Mouse (Mus musculus) liver, embryonic 14.5 days (tissue): ENCODE results near the gene Plbd1. TPM values are rescaled to one million over a fixed set of nuclear protein-coding genes. Genes with fewer than 3 reads are reported as not detected.

Source experiments
- ATAC-seq: fragments of 200-750 bp; cut with Nextera tagmentation; 2 replicates; pipeline ENCODE4 v1.8.0; 2017; ENCODE audit warnings: moderate number of reproducible peaks, mild to moderate bottlenecking, moderate library complexity; ENCODE audit not compliant: insufficient read depth
- DNase-seq, 3 experiments: peaks; one replicate each; pipeline ENCODE4 v3.0.0-alpha.2; 2012 to 2013; ENCODE audit warnings: low read depth in 3 of 3, low spot score in 3 of 3
- H3K27ac ChIP-seq: fragments of 300-500 bp; sonication (generic); 2 replicates; pipeline ENCODE4 v1.5.1; 2014; ENCODE audit warnings: moderate library complexity, mild to moderate bottlenecking, control low read depth, inconsistent platforms
- H3K27me3 ChIP-seq: fragments of 300-500 bp; sonication (generic); 2 replicates; pipeline ENCODE4 v1.6.1; 2014; ENCODE audit warnings: mild to moderate bottlenecking, low read length, moderate library complexity; ENCODE audit not compliant: control insufficient read depth, insufficient read depth
- H3K36me3 ChIP-seq: fragments of 300-500 bp; sonication (generic); replicated peaks from 2 replicates; pipeline ENCODE4 v1.6.1; 2014; ENCODE audit warnings: low read depth; ENCODE audit not compliant: control insufficient read depth, insufficient read depth
- H3K4me1 ChIP-seq, 2 experiments: fragments of 200-500 bp in 1 of 2; fragments of 300-500 bp in 1 of 2; sonication (generic) in 1 of 2; replicated peaks; 2 replicates each; pipeline ENCODE4 v1.6.1; 2012 to 2014; ENCODE audit warnings: antibody characterized with exemption in 1 of 2, inconsistent platforms in 1 of 2, low read length in 1 of 2; ENCODE audit not compliant: control insufficient read depth in 2 of 2, insufficient read depth in 2 of 2
- H3K4me2 ChIP-seq: fragments of 300-500 bp; sonication (generic); 2 replicates; pipeline ENCODE4 v1.6.1; 2014; ENCODE audit warnings: low read depth, mild to moderate bottlenecking, control low read depth, moderate library complexity
- H3K4me3 ChIP-seq, 2 experiments: fragments of 200-500 bp in 1 of 2; fragments of 300-500 bp in 1 of 2; sonication (generic) in 1 of 2; 2 replicates each; pipeline ENCODE4 v1.5.1; 2012 to 2014; ENCODE audit warnings: low read depth in 2 of 2, low read length in 2 of 2, mild to moderate bottlenecking in 2 of 2, control low read depth in 1 of 2, inconsistent platforms in 1 of 2, moderate library complexity in 1 of 2; ENCODE audit not compliant: insufficient read depth in 1 of 2
- H3K9ac ChIP-seq: fragments of 300-500 bp; sonication (generic); replicated peaks from 2 replicates; pipeline ENCODE4 v1.6.1; 2014; ENCODE audit warnings: mild to moderate bottlenecking, control low read depth, moderate library complexity
- H3K9me3 ChIP-seq: fragments of 300-500 bp; sonication (generic); 2 replicates; pipeline ENCODE4 v1.6.1; 2016; ENCODE audit warnings: low read length, mixed read lengths; ENCODE audit not compliant: control insufficient read depth
- CTCF ChIP-seq: IDR thresholded peaks from 2 replicates; pipeline ENCODE4 v1.5.1; 2016; ENCODE audit warnings: antibody characterized with exemption, low read depth, control low read depth
- EP300 ChIP-seq: IDR thresholded peaks from 2 replicates; pipeline ENCODE4 v1.6.1; 2016; ENCODE audit warnings: antibody characterized with exemption, low read depth
- WGBS: fragments of 180-500 bp; shearing (Covaris S2); extraction: QIAGEN DNeasy Blood & Tissue Kit; methylation state at CpG from one replicate; pipeline ENCODE4 v1.1.7; 2014; ENCODE audit not compliant: insufficient replicate concordance; 5-methylcytosine and 5-hydroxymethylcytosine counted together
- polyA plus RNA-seq, 2 experiments: library from polyadenylated mRNA; depleted of rRNA in 1 of 2; stranded (reverse) in 1 of 2; unstranded in 1 of 2; fragments of >200 nt; fragmentation: Nextera tagmentation in 1 of 2; extraction: Ambion mirVana in 1 of 2; gene quantifications; 2 replicates each; pipeline versions ENCODE4 v1.2.1 to v1.2.3; 2012 to 2014

Gene Plbd1
- polyA plus RNA-seq, 2 experiments, result 3.9 to 7.6 TPM

DNA sequence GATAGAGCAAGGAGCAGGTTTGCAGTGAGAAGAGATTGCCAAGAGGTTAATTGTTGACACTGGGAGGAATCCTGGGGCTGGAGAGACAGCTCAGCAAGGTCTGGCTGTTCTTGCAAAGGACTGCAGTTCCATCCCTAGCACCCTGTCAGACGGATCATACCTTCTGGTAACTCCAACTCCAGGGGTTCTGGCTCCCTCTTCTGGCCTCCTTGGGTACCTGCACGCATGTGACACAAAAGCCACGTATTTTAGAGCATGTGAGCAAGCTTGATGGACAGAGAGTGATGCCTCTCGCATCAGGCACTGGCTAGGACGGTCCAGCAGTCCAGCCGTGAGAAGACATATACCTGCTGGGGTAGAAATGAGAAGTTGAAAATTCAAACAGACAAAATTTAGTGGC, 29.6 kb upstream of the Plbd1 start:
- no peaks in the 10 kb centered on the region for H3K9me3 ChIP-seq
- no peak overlapping the region for H3K4me2 ChIP-seq
- TF ChIP-seq CTCF, result peak; percentile 36
- no peak for TF ChIP-seq EP300
- H3K36me3 ChIP-seq, result no peaks in the 10 kb centered on the region
- no peaks in the 10 kb centered on the region for H3K4me1 ChIP-seq
- H3K4me3 ChIP-seq, result no peak overlapping the region
- no peak overlapping the region for H3K27ac ChIP-seq
- H3K27me3 ChIP-seq, result no peaks in the 10 kb centered on the region
- DNase-seq (no peak), ATAC-seq (no peak)
- 65% methylated on average over 6 of the region's 6 CpGs for WGBS
- H3K9ac ChIP-seq, result no peak overlapping the region

DNA sequence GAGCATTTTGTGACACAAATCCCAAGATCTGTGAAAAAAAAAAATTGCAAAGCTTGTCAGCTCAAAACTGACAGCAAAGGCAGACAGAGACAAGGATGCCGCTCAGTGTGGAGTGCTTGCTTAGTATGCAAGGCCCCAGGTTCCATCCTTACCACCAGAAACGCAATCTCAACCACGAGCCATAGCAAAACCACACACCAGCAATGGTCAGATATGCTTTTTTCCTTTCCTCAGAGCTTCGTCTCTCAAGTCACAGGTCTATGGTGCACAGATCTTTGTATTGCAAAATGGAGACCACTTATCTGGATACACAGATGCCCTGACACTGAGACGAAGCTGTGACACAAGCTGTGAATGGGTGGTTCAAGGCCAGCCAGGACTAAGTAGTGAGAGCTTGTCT, 28.8 kb upstream of the Plbd1 start:
- TF ChIP-seq CTCF (no peak), EP300 (no peak)
- no peak for DNase-seq
- Histone ChIP-seq H3K4me1 (no peaks in the 10 kb centered on the region), H3K27ac (no peak overlapping the region), H3K36me3 (no peaks in the 10 kb centered on the region), H3K4me3 (no peak overlapping the region), H3K4me2 (no peak overlapping the region), H3K27me3 (no peaks in the 10 kb centered on the region), H3K9me3 (no peaks in the 10 kb centered on the region), H3K9ac (no peak overlapping the region)
- no peak for ATAC-seq
- WGBS, result 25% methylated on average over 5 of the region's 5 CpGs

DNA sequence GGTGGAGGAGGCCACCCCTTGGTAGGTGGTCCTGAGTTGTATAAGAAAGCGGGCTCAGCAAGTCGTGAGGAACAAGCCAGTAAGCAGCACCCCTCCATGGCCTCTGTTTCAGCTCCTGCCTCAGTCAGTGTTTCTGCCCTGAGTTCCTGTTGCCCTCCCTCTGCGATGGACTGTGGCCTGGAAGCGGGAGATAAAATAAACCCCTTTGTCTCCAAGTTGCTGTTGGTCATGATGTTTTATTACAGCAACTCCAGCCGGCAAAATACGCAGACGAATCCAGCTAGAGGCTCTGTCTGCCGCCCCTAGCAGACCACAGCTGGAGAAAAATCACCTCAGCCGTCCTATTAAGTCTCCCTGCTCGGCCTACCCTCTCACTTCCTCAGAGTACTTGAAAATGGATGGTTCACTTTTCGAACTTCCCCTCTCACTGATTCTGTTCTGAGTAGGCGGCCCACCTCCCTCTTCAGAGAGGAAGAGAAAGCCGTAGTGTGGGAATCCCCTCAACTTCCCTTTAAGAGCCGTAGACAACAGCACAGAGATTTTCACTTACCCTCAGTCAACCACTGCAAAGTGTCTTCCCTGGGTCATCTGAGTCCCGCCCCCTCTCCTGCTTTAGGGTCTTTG, 28.2 kb upstream of the Plbd1 start:
- no peak overlapping the region for H3K9ac ChIP-seq
- no peak overlapping the region for H3K27ac ChIP-seq
- ATAC-seq (peak; percentile 28; the same call in 1 of the 2 replicates), DNase-seq (peak in 1 of 3 experiments; percentile 26)
- H3K36me3 ChIP-seq, result no peaks in the 10 kb centered on the region
- TF ChIP-seq EP300 (no peak), CTCF (no peak)
- H3K9me3 ChIP-seq, result no peaks in the 10 kb centered on the region
- H3K4me3 ChIP-seq, result no peak overlapping the region
- no peak overlapping the region for H3K4me2 ChIP-seq
- H3K27me3 ChIP-seq, result no peaks in the 10 kb centered on the region
- H3K4me1 ChIP-seq, result no peaks in the 10 kb centered on the region
- WGBS, result 16% methylated on average over 15 of the region's 15 CpGs

DNA sequence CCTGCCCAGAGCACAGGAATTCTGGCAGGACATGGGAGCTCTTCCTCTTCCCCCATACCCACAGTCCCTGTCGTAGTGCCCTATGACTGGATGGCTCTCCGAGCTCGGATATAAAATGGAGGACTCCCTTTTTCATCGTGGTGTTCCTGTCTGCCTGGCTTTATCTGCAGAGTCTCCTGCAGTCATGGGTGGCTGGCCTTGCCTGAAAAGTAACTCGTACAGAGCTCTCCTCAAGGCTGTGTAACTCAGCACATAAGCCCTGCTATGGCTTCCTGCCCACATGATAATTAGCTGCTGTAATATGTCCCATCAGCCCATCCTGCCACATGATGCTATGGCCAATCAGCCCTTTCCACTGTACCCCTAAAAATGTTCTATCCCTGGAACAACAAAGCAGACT, 23.7 kb upstream of the Plbd1 start:
- Histone ChIP-seq H3K36me3 (no peaks in the 10 kb centered on the region), H3K9ac (no peak overlapping the region), H3K27me3 (no peaks in the 10 kb centered on the region), H3K27ac (no peak overlapping the region), H3K9me3 (no peaks in the 10 kb centered on the region), H3K4me2 (no peak overlapping the region), H3K4me1 (0 out of 4 replicates have a peak, but pooled peaks cover 0 to 2% of the 10 kb centered on the region in 2 experiments), H3K4me3 (no peak overlapping the region)
- TF ChIP-seq EP300 (no peak), CTCF (no peak)
- 60% methylated on average over 5 of the region's 5 CpGs for WGBS
- no peak for ATAC-seq
- DNase-seq, result no peak

DNA sequence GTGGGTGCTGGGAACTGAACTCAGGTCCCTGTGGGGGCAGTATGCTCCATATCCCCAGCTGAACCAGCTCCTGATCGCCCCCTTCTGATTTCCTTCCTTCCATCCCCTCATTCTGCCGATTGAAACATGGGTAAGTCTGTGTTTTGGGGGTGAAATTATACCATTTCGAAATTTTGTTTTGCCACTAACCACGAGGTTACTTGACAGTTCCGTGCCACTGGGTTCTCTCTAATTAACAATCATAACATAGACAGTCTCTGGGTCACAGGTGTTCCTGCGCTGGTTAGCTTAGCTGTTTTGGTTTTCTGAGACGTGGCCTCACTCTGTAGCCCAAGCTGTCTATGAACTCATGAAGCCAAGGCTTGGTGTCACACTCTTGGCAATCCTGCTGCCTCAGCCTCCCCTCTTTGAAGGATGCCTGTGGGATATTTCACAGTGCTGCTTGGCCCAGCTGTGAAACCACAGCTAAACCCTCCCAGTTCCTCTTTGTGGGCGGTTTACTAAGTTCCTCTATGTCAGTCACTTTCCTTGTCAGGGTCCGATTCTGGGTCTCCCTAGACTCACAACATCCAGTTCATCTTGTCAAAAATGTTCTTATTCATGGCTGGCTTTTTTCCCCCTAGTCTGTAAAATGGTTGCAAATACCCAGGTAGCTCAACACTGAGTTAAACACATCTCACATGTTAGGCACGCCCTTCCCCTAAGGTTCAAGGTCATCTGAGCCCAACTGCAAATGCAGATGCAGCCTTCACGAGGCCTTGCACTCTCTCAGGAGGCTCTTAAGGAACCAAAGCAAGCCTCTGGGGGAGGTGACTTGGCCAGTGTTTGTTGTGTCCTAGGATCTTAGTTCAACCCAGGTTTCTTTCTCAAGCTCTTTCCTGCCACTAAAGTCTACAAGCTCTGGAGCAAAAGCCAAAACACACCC, 21.9 kb upstream of the Plbd1 start:
- Histone ChIP-seq H3K36me3 (no peaks in the 10 kb centered on the region), H3K4me1 (0 out of 4 replicates have a peak, but pooled peaks cover 0 to 2% of the 10 kb centered on the region in 2 experiments), H3K27me3 (no peaks in the 10 kb centered on the region), H3K4me3 (no peak overlapping the region), H3K9me3 (no peaks in the 10 kb centered on the region), H3K27ac (no peak overlapping the region), H3K9ac (no peak overlapping the region), H3K4me2 (no peak overlapping the region)
- no peak for DNase-seq
- TF ChIP-seq EP300 (no peak), CTCF (no peak)
- no peak for ATAC-seq
- 26% methylated on average over 11 of the region's 11 CpGs for WGBS
